Mouse (Mus musculus): ENCODE results near the gene Slc35f1. TPM values are rescaled to one million over a fixed set of nuclear protein-coding genes. Genes with fewer than 3 reads are reported as not detected.

Gene Slc35f1
- total RNA-seq, 2 experiments from 2014 or later = 46.3 to 46.6 TPM

- intact Hi-C loops (cut with DNase I) = loop anchor here (5.0 kb wide), 1 partner anchor 125 kb away; no protein-coding TSS in a partner anchor
- Histone ChIP-seq H3K27ac (peak overlapping the region; percentile 50), H3K4me3 (no peak overlapping the region)
- no peak for DNase-seq (ENCODE audit: extremely low spot score in 1 of 2, low spot score in 2 of 2)
- no peak for TF ChIP-seq CTCF (IDR thresholded peaks at IDR 0.05)
Observed at GRCm38 (mm10) chr10:53132707-53133106, 442.4 kb downstream of the Slc35f1 start.

DNA sequence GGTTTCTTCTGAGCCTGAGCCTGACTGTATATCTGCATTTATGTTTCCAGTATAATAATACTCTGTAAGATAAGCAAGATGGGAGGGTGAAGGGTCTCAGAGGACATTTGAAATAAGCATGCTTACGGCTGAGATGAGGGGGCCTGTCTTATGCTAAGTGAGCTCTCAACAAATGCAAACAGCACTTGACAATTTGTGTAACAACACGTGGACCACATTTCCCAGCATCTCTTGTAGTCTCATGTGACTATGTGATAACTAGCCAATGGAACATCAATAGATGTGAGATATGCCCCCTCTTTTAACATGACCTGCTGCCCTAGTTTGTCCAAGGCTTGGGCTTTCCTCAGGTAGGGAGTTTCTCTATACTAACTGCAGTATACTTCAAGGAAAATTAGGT lies 460.0 kb downstream of the Slc35f1 start:
- intact Hi-C loops (cut with DNase I) = no loop called here
- no peak overlapping the region for H3K4me3 ChIP-seq
- no peak for DNase-seq (ENCODE audit: extremely low spot score in 1 of 2, low spot score in 2 of 2)
- no peak overlapping the region for H3K27ac ChIP-seq
- TF ChIP-seq CTCF (IDR thresholded peaks at IDR 0.05) = no peak

- DNase-seq (ENCODE audit: extremely low spot score in 1 of 2, low spot score in 2 of 2) = no peak
- Histone ChIP-seq H3K4me3 (no peak overlapping the region), H3K27ac (no peak overlapping the region)
- intact Hi-C loops (cut with DNase I) = no loop called here
- no peak for TF ChIP-seq CTCF (IDR thresholded peaks at IDR 0.05)
Observed at GRCm38 (mm10) chr10:53150916-53151315, 460.6 kb downstream of the Slc35f1 start.

- Histone ChIP-seq H3K27ac (no peak overlapping the region), H3K4me3 (no peak overlapping the region)
- intact Hi-C loops (cut with DNase I) = no loop called here
- TF ChIP-seq CTCF (IDR thresholded peaks at IDR 0.05) = no peak
- DNase-seq (ENCODE audit: extremely low spot score in 1 of 2, low spot score in 2 of 2) = no peak
Observed at GRCm38 (mm10) chr10:53156374-53156773, 466.0 kb downstream of the Slc35f1 start.

- no peak for TF ChIP-seq CTCF (IDR thresholded peaks at IDR 0.05)
- Histone ChIP-seq H3K4me3 (no peak overlapping the region), H3K27ac (no peak overlapping the region)
- no peak for DNase-seq (ENCODE audit: extremely low spot score in 1 of 2, low spot score in 2 of 2)
- intact Hi-C loops (cut with DNase I) = no loop called here
Observed at GRCm38 (mm10) chr10:53157740-53158139, 467.4 kb downstream of the Slc35f1 start.
